In genomic region chr2:167492713-167493636, GRCm38 (mm10) we compare ENCODE assay signal across 8 mouse cellular contexts. TPM values are rescaled to one million over a fixed set of nuclear protein-coding genes. Genes with fewer than 3 reads are reported as not detected.
DNase-seq lines count a peak whose midpoint lies in the region; ATAC-seq and TF ChIP-seq lines count a peak whose summit lies in the region.

Gene Spata2 (minus strand): TSS chr2:167492887.

- no peaks in the 10 kb centered on the region for H3K9me3 ChIP-seq in hindbrain, embryonic 14.5 days (ENCODE audit: control insufficient read depth, low read length)

- peak within 1 kb of the TSS; percentile 97 for H3K4me3 ChIP-seq in hindbrain, embryonic 14.5 days (replicated peaks; ENCODE audit: low read length)

- peak within 1 kb of the TSS; percentile 87 for H3K4me2 ChIP-seq in hindbrain, embryonic 14.5 days (replicated peaks)

- peak within 1 kb of the TSS; percentile 93 for H3K9ac ChIP-seq in hindbrain, embryonic 14.5 days

- in situ Hi-C loops in Patski (cut with MboI; ENCODE audit: low pct_unique_long_range_greater_than_20kb) = no loop called here

- DNase-seq in Patski (ENCODE audit: low read depth, low spot score) = peak; percentile 60
- DNase-seq in cerebellum, postnatal 14 days = peak; percentile 91 to 96
- peak; percentile 87 for DNase-seq in frontal cortex, postnatal 25 days (ENCODE audit: low spot score in 2 of 2)
- peak; percentile 92 for DNase-seq in hindbrain, embryonic 14.5 days (ENCODE audit: low spot score)
- DNase-seq in layer of hippocampus, postnatal 36 days = peak; percentile 95 to 96
- peak; percentile 95 for DNase-seq in lung, postnatal 36 days
- peak; percentile 94 for DNase-seq in retina, postnatal 1 day
- DNase-seq in urinary bladder, adult 18-20 months (ENCODE audit: low spot score in 2 of 2) = peak; percentile 90 to 94

- H3K4me1 ChIP-seq in hindbrain, embryonic 14.5 days (replicated peaks; ENCODE audit: control insufficient read depth, insufficient read depth, low read length) = peaks cover 23% of the 10 kb centered on the region

- 2% methylated on average over 63 of the region's 63 CpGs for WGBS in hindbrain, embryonic 14.5 days

- peak within 1 kb of the TSS; percentile 98 for H3K27ac ChIP-seq in hindbrain, embryonic 14.5 days

- H3K27me3 ChIP-seq in Patski = no peaks in the 10 kb centered on the region
- no peaks in the 10 kb centered on the region for H3K27me3 ChIP-seq in hindbrain, embryonic 14.5 days (ENCODE audit: control insufficient read depth, insufficient read depth, low read length)

- peaks cover 7% of the 10 kb centered on the region; the same call in 1 of the 2 replicates for H3K36me3 ChIP-seq in hindbrain, embryonic 14.5 days (replicated peaks; ENCODE audit: control insufficient read depth, insufficient read depth)

- no peak for TF ChIP-seq CTCF in Patski (IDR thresholded peaks at IDR 0.05)

- ATAC-seq in Patski = peak; percentile 58
- peak; percentile 84 for ATAC-seq in hindbrain, embryonic 14.5 days (ENCODE audit: low FRiP score)

- POLR2A ChIA-PET in Patski (lab: Charles Lee) = interaction anchor here (0.6 to 1.9 kb wide), 4 partner anchors 10 to 137 kb away, joined by 3 to 6 read pairs (median 5); no protein-coding TSS in a partner anchor

- CTCF ChIA-PET in Patski (lab: Charles Lee) = interaction anchor here (0.8 to 2.5 kb wide), 2 partner anchors 19 to 214 kb away, joined by 3 to 8 read pairs; no protein-coding TSS in a partner anchor

RNA-seq across cellular contexts. Expression of gene Spata2, which starts in this region (rescaled TPM):
- 23.7 TPM for polyA plus RNA-seq in Patski (2021)
- 27.3 and 29.6 TPM in 2 replicates for polyA plus RNA-seq in hindbrain, embryonic 14.5 days (2014; fragmentation: Nextera tagmentation; extraction: Ambion mirVana)
- 10 to 100 TPM; 77.8 to 83.1 TPM for total RNA-seq in layer of hippocampus, postnatal 36 days (2021)

Comparison
In these comparisons a context has a peak if more than half of its experiments do, and no peak if none do; other contexts are left out.
1. Peak in every context shown above with its lines: DNase-seq, ATAC-seq, H3K4me3 ChIP-seq and H3K27ac ChIP-seq.